Mouse (Mus musculus) bone marrow macrophage, adult 2 months (primary cell): ENCODE results near the gene Tgfbr2.

Source experiments
- CTCF ChIP-seq: IDR thresholded peaks from 2 replicates; pipeline ENCODE4 v1.5.1; 2012; ENCODE audit warnings: low read depth, mild to moderate bottlenecking, low read length, moderate library complexity
- POLR2A ChIP-seq: IDR thresholded peaks from 2 replicates; pipeline ENCODE4 v1.6.1; 2012; ENCODE audit warnings: mild to moderate bottlenecking, low read depth, low read length, borderline replicate concordance

- TF ChIP-seq POLR2A = no peak
- no peak for TF ChIP-seq CTCF
Measured at GRCm38 (mm10) chr9:116214296-116214695, 39.1 kb upstream of the Tgfbr2 start.
